Mouse (Mus musculus) lung, postnatal 0 days (tissue): ENCODE data around the gene Wfikkn2.

Source experiments
- CTCF ChIP-seq: IDR thresholded peaks from 2 replicates; pipeline ENCODE4 v1.5.1; 2016; ENCODE audit warnings: antibody characterized with exemption, mild to moderate bottlenecking
- EP300 ChIP-seq: IDR thresholded peaks from 2 replicates; pipeline ENCODE4 v1.6.1; 2016; ENCODE audit warnings: antibody characterized with exemption, mild to moderate bottlenecking, control low read depth

GRCm38 (mm10) chr11:94212997-94213396, 32.8 kb downstream of the Wfikkn2 start:
- TF ChIP-seq CTCF = no peak
- no peak for TF ChIP-seq EP300
